Mouse (Mus musculus): Measurements from ENCODE around the gene Mpp2. TPM values are rescaled to one million over a fixed set of nuclear protein-coding genes. Genes with fewer than 3 reads are reported as not detected.
A peak's percentile ranks its signal among the peaks of the same experiment; 100 is the strongest.

The Mpp2 gene
- total RNA-seq, 2 experiments from 2014 or later = 1.2 to 2.1 TPM

DNA sequence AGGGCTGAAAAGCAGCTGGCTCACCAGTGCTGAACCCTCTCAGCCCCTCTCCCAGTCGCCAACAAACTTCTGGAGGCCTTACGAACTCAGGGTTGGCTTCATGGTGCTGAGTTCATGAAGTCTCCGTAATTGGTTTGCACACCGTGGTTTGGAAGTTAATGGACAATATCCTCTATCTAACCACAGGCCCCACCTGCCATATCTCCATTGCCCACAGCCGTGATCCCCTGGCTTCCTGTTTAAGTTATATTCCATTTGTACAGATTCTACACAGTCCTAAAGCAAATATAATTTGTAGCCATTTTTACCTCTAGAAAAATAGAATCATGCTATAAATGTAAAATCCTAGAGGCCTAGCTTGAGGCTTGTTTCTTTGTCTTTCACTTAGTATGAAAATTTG is 15.6 kb downstream of the Mpp2 start:
- no peak for DNase-seq

DNA sequence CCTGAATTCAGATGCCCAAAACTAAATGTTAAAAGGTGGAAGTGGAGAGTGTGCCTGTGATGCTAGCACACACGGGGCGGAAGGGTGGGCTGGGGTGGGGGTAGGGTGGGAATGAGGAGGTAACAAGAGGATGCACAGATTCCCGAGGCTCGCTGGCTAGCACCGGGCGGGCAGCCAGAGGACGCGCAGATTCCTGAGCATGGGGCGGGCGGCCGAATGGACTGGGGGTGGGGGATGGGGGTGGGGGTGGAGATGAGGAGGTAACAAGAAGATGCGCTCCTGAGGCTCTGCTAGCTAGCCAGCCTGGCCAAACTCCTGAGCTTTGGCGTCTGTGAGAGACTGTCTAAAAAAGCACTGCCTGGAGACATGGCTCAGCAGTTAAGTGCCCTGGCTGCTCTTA is 17.9 kb downstream of the Mpp2 start:
- DNase-seq = no peak

DNA sequence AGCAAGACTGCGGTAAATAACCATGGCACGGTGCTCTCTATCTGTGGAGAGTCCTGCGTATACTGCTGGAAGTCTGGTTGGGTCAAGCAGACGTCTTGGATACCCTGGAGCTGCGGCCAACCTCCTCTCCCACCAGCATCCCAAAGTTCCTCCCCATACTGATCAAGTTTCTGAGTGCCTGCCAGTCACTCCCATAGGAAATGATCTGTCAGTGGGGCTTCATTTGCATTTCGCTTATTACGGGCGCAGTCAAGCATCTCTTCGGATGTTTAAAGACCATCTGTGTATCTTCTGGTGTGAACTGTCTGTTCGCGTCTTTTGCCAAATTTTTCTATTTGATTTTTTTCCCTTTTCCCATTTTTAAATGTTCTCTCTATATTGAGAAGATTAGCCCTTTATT is 18.7 kb downstream of the Mpp2 start:
- DNase-seq = no peak

DNA sequence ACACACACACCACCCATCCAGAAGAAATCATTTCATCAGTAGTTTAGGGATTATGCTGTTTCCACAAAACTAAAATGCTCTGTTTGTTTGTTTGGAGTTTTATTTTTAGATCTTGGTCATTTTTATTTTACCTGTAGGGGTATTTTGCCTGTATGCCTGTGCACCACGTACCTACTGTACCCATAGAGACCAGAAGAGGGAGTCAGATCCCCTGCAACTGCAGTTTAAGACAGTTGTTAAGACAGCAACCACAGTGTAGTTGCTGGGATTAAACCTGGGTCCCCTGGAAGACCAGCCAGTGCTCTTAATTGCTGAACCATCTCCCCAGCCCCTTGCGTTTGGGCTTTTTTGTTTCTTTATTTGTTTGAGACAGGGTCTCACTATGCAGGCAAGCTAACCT is 19.3 kb downstream of the Mpp2 start:
- DNase-seq = no peak

DNA sequence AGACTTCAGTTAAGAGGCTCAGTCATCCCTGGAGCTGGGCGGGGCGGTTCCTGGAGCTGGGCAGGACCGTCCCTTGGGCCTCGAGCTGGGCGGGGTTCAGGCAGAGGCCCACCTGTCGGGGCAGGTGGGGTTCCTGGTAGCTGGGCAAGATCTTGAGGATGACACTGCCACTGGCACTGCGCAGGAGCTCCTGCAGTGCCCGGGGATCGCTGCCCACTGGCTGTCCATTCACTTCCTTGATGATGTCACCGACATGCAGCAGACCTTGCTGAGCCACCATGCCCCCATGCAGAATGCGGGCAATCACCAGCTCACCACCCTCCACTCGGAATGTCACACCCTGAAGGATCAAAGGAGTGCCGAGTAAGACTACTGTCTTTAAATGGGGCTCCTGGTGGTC is 25.2 kb downstream of the Mpp2 start:
- DNase-seq = no peak

DNA sequence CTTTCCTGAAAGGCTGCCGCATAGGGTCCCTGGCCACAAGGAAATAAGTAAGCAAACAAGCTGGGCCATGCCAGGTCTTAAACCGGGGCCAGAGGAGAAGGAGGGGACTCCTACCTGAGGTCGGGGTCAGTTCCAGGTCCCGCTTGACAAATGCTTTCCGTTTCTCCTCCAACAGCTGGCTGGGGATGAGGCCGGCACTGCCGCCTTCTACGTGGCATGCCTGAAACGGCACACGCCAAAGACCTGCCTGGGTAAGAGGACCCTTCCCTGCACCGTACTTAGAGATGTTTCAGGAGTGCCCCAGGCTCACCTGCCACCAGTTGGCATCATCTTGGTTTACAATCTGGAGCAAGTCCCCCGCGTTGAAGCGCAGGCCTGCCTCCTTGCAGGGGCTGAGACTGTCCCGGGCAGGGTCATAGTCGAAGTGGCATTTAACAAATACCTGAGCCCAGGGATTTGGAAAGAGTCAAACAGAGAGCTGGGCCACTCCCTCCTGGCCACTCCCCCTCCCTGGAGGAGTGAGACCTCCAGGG is 26.3 kb downstream of the Mpp2 start:
- DNase-seq = no peak

DNA sequence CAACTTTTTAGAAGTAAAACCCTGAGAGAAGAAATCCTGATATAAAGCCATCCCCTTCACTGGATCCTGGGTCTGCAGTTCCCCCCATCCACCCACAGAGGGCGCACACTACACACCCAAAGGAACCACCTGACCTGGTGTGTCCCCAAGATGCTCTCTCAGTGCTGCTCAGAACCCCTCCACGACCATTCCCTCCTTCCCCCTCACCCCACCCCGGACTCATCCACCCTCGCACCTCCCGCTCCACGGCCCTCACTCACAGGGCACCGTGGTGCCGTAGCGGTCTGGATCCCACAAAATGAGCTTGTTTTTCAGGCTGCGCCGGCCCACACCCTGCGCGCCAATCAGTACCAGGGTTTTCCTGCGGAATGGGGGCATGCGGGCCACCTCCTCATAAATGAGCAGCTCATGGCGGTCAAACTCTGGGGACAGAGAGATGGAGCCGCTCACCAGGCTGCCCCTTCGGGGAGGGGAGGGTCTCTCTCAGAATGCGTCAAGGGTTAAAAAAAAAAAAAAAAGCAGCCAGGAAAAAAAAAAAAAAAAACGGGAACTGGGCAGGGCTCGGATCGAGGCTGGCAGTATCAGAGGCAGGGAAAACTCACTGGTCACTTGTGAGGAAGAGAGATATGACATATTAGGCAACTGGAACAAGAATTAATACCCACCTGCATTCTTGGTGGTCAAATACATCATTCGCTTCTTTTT is 26.9 kb downstream of the Mpp2 start:
- DNase-seq = peak; percentile 69

DNA sequence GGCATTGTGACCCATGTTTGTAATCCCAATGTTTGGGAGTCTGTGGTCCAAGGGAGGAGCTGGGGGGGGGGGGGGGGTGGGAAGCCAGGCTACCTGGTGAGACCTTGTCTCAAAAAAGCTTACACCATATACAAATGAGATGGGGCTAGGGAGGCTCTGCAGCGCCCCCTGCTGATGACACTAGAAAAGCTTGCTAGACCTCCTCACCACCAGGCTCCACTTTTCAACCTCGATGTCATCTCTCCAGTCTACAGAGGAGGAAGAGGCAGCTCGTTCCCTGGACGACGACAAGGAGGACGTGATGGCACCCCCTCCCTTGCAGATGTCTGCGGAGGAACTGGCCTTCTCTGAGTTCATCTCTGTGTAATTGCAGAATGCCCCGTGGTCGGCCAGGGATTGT is 34.5 kb downstream of the Mpp2 start:
- no peak for DNase-seq

DNA sequence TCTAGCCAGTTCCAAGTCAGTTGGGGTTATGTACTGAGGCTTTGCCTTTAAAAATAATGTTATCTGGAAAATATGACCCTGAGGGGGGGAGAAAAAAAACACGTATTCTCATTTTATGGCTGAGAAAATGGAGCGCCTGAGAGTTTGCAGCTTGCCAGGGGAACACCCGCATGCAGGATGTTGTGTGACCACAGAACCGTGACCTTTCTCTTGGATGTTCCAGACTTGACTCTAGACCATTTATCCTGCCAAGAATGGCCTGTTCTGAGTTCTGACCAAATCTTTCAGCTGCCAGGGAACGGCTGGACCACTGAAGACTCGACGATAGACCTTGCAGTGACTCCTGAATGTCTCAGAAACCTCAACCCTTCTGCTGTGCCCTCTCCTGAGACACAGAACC is 35.1 kb downstream of the Mpp2 start:
- DNase-seq = peak; percentile 50

DNA sequence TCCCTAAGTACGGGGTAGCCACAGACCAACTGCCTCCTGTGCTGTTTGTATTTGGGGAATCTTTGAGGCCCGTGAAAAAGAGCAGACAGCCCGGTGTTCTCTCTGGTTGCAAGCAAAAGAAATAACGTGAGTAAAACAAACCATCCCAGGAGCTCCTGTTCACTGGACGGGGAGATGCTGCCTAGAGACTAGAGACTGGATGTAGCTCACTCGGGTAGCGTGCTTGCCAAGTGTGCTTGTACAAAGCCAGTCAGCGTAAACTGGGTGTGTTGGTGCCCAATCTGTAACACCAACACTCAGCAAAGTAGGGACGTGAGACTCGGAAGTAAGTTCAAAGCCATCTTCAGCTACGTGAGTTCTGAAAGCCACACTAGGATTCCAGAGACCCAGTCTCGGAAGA is 35.6 kb downstream of the Mpp2 start:
- DNase-seq = no peak

DNA sequence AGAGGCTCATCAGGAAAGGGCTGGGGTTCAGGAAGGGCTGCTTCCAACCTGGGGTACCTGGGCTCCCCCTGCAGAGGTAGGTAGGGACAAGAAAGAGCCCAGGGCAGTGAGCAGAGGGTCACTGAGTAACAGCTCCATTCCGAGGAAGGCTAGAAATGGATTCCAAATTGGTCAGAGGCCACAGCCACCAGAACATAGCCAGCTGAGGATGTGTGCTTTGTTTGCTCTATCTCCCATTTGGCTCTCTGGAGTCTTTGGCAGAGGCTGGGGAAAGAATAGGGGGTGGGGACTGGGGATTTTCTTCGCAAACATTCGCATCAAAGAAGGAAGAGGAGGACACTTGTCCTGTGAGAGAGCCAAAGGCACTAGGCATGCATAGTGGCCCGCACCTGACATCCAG is 36.4 kb downstream of the Mpp2 start:
- peak; percentile 46 for DNase-seq

DNA sequence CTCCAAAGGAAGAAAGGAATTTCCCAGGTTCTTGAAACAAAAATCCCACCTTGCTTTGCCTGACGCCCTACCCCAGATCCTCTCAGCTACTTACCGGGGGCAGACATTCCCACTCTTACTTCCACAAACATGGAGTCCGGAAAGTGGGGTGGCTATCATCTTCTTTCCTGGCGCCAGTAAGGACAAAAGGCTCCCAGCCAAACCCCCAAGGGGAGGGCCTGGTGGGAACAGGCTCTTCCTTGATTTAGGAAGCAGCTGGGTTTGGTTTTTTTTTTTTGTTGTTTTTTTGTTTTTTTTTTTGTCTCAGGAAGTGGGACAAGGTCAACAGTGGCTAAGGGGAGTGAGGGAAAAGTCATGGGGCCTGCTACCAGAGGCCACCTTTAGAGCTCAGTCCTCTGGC is 36.8 kb downstream of the Mpp2 start:
- peak; percentile 80 for DNase-seq

DNA sequence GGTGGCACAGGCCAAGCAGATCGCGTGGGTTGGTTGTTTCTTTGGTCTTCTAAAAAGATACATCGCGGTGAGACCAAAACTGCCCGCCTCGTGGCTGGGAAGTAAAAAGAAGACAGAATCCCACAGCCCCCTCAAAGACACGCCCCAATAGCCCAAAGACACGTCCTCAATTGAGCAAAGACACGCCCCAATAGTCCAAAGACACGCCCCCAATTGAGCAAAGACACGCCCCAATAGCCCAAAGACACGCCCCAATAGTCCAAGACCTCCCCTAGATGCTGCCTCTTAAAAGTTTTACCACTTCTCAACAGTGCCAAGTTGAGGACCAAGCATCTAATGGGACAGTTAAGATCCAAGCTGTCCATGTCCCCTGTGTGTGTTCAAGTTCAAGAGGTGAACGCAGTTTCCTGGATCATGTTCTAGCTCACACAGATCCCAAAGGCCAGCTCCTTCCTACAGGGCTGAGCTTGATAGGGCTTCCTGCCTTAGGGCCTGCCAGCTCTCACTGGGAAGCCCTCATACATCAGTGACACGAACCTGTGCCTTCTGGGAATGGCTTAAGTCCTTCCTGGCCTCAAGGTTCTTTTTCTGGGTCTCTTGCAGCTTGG is 38.3 kb downstream of the Mpp2 start:
- no peak for DNase-seq

DNA sequence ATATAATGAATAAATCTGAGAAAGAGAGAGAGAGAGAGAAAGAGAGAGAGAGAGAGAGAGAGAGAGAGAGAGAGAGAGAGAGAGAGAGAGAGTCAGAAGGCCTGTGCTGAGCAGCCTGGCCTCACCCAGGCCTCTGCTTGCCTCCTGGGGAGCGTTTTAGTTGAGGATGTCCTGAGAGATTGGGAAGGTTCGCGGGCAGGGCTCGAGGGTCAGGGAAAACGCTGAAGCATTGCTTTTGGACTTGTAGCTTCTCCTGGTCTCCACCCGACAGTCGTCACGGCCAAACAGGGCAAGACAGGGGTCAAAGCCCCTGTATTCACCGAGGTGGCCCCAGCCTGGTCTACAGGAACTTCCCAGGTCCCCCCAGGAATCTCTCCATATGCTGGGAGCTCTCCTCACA is 41.7 kb downstream of the Mpp2 start:
- no peak for DNase-seq

DNA sequence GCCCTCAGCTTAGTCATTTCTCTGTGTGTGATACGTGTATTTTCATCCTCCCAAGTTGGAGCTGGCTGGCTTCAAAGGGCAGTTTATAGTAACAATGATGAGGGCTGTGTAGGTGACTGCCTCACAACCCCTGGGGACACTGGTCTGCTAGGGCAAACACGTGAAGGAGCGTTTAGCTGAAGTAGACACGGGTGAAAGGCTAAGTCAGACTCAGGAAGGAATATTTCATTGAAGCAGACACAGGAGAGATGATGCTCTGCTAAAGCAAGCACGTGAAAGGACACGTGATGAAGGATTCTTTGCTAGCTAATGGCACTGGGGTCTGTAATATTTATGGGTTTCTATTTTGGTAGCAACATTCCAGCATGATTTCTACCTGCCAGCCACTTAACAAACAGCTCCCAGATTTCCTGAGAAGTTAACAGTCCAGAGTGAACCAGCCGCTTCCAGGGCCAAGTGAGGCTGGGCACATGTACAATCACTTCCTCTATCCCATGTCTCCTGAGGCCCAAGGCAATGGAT is 43.6 kb downstream of the Mpp2 start:
- no peak for DNase-seq

DNA sequence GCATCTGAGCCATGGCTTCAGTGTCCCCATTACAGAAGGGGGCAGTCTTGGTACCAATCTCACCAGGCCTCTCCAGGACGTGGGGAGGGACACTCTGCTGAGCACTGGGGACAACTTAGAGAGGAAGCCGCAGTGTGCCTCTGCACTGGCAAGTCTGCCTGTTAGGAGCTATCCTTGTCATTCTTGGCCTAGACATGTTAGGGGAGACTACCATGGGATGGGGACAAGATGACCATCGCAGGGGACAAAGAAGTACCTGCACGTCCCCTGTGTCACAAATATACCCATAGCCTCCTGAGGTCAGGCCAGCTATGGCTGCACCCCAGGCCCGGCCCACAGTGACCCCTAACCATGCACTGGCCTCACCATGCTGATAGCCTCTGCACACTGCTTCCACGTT is 44.9 kb downstream of the Mpp2 start:
- no peak for DNase-seq

DNA sequence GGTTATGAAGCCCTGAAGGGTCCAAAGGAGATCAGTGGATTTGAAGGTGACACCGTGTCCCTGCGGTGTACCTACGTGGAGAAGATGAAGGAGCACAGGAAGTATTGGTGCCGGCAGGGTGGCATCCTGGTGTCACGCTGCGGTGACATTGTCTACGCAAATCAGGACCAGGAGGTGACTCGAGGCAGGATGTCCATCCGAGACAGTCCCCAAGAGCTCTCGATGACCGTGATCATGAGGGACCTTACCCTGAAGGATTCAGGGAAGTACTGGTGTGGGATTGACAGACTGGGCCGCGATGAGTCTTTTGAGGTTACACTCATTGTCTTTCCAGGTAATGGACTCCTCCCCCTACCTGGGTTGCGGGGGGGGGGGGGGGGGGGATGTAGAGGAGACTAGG is 45.3 kb downstream of the Mpp2 start:
- DNase-seq = no peak

DNA sequence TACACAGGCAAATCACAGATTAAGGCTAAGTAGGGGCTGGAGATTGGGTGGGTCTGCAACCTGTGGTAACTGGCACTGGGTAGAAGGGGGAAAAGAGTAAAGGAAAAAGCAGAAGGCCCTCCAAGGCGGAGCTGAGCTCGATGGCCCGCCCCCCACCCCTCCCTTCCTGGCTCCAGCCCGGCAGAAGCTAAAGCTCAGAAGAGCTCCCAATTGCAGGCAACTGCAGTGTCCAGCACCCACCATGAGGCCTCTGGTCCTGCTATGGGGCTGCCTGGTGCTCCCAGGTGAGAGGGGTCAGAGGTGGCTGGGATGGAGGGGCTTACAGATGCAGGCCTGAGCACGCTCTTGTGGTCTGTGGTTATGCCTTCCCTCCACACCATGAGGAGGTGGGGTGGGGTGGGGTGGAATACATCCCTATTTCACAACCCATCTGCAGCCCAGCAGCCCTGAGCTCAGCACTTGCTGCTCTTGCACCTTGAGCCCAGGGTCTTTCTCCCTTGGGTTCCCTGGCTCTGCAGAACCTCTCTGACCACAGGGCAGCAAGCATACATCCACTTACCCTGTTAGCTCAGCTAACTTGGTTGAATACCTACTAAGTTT is 46.9 kb downstream of the Mpp2 start, which contains the start of gene Cd300lg:
Gene Cd300lg (plus strand): TSS at position 160 of the 600 bp plus-strand sequence.
- no peak for DNase-seq

DNA sequence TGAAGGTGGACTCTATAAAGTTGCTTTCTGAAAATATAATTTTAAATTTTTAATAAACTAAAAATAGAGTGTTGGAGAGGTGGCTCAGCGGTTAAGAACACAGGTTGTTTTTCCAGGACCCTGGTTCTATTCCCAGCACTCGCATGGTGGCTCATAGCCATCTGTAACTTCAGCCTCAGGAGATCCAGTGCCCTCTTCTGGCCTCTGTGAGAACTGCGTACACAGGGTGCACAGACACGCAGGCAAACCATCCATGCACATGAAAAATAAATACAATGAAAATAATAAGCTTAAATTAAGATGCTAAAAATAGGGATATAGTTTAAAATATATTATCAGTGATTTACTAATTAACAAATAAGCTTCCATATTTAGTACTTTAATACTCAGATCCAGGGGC is 47.7 kb downstream of the Mpp2 start:
- DNase-seq = no peak

DNA sequence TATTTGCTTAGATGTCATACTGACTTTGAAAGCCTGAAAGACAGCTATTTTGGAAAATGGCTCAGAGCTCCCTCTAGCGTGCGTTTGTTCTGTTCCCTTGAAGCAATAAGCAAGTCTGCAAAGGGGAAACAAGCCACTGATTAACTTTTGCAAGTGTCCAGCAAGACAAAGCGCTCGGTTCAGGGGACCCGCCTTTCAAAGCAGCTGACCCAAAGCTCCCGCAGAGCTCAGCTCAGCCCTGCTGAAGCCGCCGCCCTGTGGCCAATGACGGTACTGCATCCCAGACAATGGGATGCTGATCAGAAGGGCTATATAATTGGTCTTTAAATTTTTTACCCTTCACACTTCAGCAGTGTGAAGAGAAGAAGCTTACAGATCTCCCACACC is 48.2 kb downstream of the Mpp2 start:
- DNase-seq = peak; percentile 80

DNA sequence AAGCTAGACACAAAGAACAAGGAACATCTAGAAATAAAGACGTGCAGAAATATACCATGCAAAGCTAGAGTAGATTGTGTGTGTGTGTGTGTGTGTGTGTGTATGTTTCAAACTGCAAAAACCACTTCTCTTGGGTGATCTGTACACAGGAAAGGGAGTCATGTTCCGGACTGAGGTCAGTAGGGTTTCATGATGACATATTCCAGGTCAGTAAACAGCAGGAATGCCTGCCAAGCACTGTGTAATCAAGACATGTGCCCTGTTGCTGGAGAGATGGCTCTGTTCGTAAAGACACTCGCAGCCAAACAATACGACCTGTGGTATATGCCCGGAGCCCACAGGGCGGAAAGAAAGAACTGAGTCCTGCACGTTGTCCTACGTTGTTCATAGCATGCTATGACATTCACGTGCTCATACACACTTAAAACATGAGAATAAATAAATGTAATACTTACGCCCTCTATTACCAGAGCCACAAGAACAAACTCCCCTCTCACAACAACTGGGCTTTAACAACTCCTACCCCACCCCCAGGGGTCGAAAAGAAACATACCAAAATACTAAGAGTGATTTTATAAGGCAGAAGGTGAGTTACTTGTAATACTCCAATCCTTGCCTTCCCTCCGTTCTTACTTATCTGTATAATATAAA is 48.7 kb downstream of the Mpp2 start:
- no peak for DNase-seq

DNA sequence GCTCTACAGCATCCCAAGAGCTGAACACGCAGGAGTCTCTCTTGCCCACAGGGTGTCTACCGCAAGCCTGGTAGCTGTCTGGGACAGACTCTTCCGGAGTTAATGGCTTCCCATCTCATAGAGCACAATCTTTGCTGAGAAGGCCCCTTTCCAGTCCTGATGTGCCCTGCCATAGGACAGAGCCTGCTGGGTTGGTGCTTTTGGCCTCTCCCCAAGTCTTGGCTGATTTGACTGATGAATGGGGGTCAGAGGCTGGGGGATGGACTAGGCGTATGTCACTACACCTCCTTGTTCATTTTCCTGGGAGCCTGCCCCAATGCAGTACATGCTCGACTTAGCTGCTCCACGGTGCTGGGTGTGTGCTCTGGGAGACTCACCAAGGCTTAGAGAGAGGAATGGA is 50.5 kb downstream of the Mpp2 start:
- DNase-seq = no peak

DNA sequence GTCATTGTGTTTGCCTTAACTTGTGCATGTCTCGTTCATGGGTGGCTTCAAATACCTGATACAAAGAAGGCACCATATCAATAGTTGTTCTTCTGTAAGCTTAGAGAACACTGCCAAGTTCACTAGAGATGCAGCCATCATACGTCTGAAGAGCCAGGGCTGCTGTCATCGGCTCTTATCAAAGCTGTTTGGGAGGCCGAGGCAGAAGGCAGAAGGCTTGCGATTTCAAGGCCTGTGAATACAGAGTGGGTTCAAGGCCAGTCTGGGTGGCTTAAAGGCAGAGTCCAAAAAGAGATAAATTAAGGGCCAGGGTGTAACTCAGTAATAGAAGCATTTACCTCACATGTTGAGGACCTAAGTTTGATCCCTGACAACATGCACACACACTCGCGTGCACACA is 52.0 kb downstream of the Mpp2 start:
- DNase-seq = no peak

Measured in gastrocnemius, postnatal 25 days (tissue).